Mouse (Mus musculus) embryonic facial prominence, embryonic 15.5 days (tissue): ENCODE measurements at regions not wholly inside any gene's neighbourhood (a gene's known extent, or its start where the extent isn't known, plus 50 kb on each side); places are given as distances from the start of the nearest gene placed in this dataset.
"Not testable (repeated sequence)": the region's sequence is repeated elsewhere in the genome, so short reads cannot be mapped to it uniquely, and the experiment has no call there.

Experiments used
- ATAC-seq: fragments of 200-750 bp; cut with Nextera tagmentation; 2 replicates; pipeline ENCODE4 v1.8.0; 2017; ENCODE audit warnings: low read depth, moderate TSS enrichment; ENCODE audit not compliant: insufficient number of reproducible peaks, low FRiP score, low TSS enrichment
- H3K27ac ChIP-seq: fragments of 300-500 bp; sonication (generic); replicated peaks from 2 replicates; pipeline ENCODE4 v1.5.1; 2015; ENCODE audit warnings: mild to moderate bottlenecking, inconsistent platforms
- H3K27me3 ChIP-seq: fragments of 300-500 bp; sonication (generic); 2 replicates; pipeline ENCODE4 v1.6.1; 2015; ENCODE audit warnings: inconsistent platforms
- H3K36me3 ChIP-seq: fragments of 300-500 bp; sonication (generic); 2 replicates; pipeline ENCODE4 v1.6.1; 2015; ENCODE audit warnings: mild to moderate bottlenecking, inconsistent platforms
- H3K4me1 ChIP-seq: fragments of 300-500 bp; sonication (generic); 2 replicates; pipeline ENCODE4 v1.6.1; 2015; ENCODE audit warnings: inconsistent platforms
- H3K4me2 ChIP-seq: fragments of 300-500 bp; sonication (generic); replicated peaks from 2 replicates; pipeline ENCODE4 v1.6.1; 2015; ENCODE audit warnings: mild to moderate bottlenecking, inconsistent platforms
- H3K4me3 ChIP-seq: fragments of 300-500 bp; sonication (generic); replicated peaks from 2 replicates; pipeline ENCODE4 v1.5.1; 2015; ENCODE audit warnings: mild to moderate bottlenecking, inconsistent platforms
- H3K9ac ChIP-seq: fragments of 300-500 bp; sonication (generic); 2 replicates; pipeline ENCODE4 v1.6.1; 2015; ENCODE audit warnings: inconsistent platforms
- H3K9me3 ChIP-seq: fragments of 300-500 bp; sonication (generic); replicated peaks from 2 replicates; pipeline ENCODE4 v1.6.1; 2016; ENCODE audit warnings: inconsistent platforms
- WGBS: fragments of 180-500 bp; shearing (Covaris S2); methylation state at CpG from one replicate; pipeline ENCODE4 v1.1.7; 2015; 5-methylcytosine and 5-hydroxymethylcytosine counted together

DNA sequence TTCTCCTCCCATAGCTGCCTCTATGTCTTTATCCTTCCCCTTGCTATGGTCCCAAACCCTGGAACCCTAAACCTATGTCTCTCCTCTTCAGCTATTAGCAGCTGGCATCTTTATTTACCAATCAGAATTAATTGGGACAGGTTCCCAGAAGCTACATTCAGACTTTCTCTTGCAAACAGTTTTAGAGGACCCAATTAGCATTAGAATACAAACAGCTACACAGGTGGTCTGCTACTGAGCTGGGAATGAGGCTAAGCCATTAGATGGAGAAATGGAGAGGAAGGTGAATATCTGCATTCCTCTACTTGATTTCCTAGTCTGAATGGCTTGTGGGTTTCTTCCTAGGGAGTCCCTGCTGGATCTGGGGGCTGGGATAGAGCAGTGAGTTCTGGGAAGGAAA is 611.9 kb downstream of the A830018L16Rik start:
- Histone ChIP-seq H3K9me3 (no peaks in the 10 kb centered on the region), H3K4me3 (no peak overlapping the region), H3K4me1 (no peaks in the 10 kb centered on the region), H3K36me3 (no peaks in the 10 kb centered on the region), H3K27me3 (no peaks in the 10 kb centered on the region), H3K9ac (no peak overlapping the region), H3K4me2 (no peak overlapping the region), H3K27ac (no peak overlapping the region)
- no peak for ATAC-seq

DNA sequence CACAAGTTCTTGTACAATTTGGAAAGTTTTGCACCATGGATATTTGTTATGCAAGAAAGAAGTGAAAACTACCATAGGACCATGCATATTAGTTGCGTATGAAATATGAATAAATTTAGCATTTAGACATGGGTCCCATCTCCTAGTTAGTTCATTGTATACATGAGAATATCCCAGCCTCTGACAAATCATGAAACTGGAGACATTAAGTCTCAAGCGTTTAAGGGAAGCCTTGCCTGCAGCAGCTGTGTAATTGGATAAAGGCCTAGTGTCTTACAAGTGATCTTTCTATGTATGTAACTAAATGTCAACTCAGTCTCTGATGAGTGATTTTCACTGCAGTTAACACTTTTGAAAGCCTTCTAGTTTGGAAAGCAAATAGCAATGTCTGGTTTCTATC is 613.5 kb downstream of the A830018L16Rik start:
- no peaks in the 10 kb centered on the region for H3K27me3 ChIP-seq
- no peaks in the 10 kb centered on the region for H3K36me3 ChIP-seq
- H3K4me1 ChIP-seq: no peaks in the 10 kb centered on the region
- no peak overlapping the region for H3K4me3 ChIP-seq
- 34% methylated on average over 2 of the region's 2 CpGs for WGBS
- ATAC-seq: no peak
- H3K27ac ChIP-seq: no peak overlapping the region
- no peaks in the 10 kb centered on the region for H3K9me3 ChIP-seq
- H3K9ac ChIP-seq: no peak overlapping the region
- no peak overlapping the region for H3K4me2 ChIP-seq

DNA sequence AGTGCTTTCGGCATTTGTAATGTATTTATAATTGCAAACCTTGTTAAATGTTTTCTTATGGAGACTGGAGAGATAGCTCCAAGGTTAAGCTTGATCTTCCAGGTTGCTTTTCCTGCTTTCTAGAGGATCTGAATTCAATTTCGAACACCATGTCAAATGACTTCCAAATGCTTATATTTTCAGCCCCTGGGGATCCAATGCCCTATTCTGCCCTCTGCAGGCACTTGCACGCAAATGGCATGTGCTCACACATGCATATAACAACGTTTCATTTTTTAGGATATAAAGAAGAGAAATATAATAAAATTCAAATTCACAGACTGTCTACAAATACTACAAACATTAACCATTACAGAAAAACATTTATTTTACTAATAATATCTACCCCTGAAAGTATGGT is 614.2 kb downstream of the A830018L16Rik start:
- ATAC-seq: no peak
- Histone ChIP-seq H3K4me3 (no peak overlapping the region), H3K27me3 (no peaks in the 10 kb centered on the region), H3K9ac (no peak overlapping the region), H3K36me3 (no peaks in the 10 kb centered on the region), H3K4me1 (no peaks in the 10 kb centered on the region), H3K4me2 (no peak overlapping the region), H3K27ac (no peak overlapping the region), H3K9me3 (no peaks in the 10 kb centered on the region)
- WGBS: 52% methylated on average over 4 of the region's 4 CpGs

DNA sequence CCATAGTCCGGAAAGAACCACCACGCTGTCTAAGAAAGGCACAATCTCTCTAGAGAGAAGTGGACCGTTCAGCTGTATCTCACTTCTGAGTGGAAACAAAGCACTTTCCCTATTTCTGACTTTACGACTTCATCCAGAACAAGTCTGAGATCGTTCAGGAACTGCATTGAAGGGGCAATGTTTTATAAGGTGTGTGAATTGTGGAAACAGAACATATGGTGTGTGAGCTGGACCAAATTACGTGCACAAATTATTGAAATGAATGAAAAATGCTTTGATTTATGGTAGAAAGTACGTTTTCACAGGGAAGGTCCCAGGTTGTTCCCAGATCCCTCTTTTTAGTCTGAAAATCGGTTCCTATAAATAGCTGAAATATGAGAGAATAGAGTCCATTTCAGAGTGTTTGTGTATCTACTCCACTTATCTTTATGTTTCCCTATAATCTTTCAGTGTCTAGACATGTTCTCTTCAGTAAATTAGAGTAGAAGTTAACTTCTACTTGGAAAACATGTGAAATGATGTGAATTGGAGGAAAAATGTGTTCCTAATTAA is 638.1 kb downstream of the A830018L16Rik start:
- no peaks in the 10 kb centered on the region for H3K36me3 ChIP-seq
- H3K9me3 ChIP-seq: no peaks in the 10 kb centered on the region
- no peak overlapping the region for H3K27ac ChIP-seq
- H3K9ac ChIP-seq: no peak overlapping the region
- no peak overlapping the region for H3K4me3 ChIP-seq
- no peaks in the 10 kb centered on the region for H3K4me1 ChIP-seq
- ATAC-seq: no peak
- WGBS: 51% methylated on average over 8 of the region's 8 CpGs
- H3K4me2 ChIP-seq: no peak overlapping the region
- H3K27me3 ChIP-seq: no peaks in the 10 kb centered on the region

DNA sequence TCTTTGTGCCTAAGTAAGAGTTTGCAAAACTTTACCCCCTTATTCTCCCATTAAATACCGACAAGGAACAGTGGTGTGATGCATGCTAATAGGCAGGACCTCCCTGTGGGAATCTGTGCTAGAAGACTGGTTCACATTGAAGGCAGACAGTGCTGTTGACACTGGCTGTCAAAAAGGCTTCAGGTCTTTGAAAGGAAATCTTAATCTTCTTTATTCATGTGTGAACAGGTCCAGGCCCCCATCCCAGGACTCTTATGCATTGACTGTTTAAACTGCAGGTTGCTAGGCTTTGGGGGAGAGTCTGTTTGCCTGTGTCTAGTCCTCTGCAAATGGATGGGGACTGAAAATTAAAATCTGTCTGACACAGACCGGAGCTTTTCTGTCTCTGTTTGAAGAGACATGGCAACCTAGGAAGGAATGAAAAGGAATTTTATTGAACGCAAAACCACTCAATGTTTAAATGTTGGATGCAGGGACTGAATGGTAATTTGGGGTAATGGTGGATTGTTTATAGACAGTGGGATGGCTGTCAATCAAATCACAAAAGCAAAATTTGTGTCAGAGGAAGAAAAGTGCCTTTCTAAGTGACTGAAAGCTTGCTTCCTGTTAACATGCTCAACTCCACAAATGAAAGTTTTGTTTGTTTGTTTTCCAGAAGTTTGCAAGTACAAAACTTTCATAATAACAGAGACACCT is 642.1 kb downstream of the A830018L16Rik start:
- 43% methylated on average over 3 of the region's 3 CpGs for WGBS
- no peak overlapping the region for H3K4me2 ChIP-seq
- no peaks in the 10 kb centered on the region for H3K4me1 ChIP-seq
- no peak overlapping the region for H3K9ac ChIP-seq
- H3K4me3 ChIP-seq: no peak overlapping the region
- ATAC-seq: no peak
- no peaks in the 10 kb centered on the region for H3K36me3 ChIP-seq
- H3K9me3 ChIP-seq: no peaks in the 10 kb centered on the region
- no peak overlapping the region for H3K27ac ChIP-seq
- no peaks in the 10 kb centered on the region for H3K27me3 ChIP-seq

DNA sequence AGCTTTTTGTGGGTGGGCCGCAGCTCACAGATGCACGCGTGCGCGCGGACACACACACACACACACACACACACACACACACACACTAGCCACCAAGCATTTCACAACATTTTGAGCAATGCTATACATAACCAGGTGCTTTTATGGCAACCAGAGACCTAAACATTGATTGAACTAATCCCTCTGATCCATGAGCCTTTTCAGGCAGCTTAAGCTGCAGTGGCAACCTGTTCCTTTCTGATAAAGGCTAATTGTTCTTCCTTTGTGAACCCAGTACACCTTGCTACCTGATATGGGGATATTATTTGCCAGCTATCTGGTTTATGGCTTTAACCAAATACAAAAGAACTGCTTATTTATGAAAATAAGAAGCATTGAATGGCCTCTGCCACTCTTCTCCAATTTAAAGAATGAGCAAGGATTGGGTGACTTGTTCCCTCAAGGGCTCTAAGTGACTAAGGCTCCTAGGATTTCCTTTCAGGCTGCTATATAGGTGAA is 651.2 kb downstream of the A830018L16Rik start:
- no peak overlapping the region for H3K9ac ChIP-seq
- H3K4me2 ChIP-seq: no peak overlapping the region
- H3K4me1 ChIP-seq: no peaks in the 10 kb centered on the region
- ATAC-seq: peak; percentile 39; the same call in 1 of the 2 replicates
- WGBS: 97% methylated on average over 6 of the region's 6 CpGs
- H3K27ac ChIP-seq: no peak overlapping the region
- no peaks in the 10 kb centered on the region for H3K36me3 ChIP-seq
- H3K27me3 ChIP-seq: no peaks in the 10 kb centered on the region
- H3K4me3 ChIP-seq: no peak overlapping the region
- no peaks in the 10 kb centered on the region for H3K9me3 ChIP-seq

DNA sequence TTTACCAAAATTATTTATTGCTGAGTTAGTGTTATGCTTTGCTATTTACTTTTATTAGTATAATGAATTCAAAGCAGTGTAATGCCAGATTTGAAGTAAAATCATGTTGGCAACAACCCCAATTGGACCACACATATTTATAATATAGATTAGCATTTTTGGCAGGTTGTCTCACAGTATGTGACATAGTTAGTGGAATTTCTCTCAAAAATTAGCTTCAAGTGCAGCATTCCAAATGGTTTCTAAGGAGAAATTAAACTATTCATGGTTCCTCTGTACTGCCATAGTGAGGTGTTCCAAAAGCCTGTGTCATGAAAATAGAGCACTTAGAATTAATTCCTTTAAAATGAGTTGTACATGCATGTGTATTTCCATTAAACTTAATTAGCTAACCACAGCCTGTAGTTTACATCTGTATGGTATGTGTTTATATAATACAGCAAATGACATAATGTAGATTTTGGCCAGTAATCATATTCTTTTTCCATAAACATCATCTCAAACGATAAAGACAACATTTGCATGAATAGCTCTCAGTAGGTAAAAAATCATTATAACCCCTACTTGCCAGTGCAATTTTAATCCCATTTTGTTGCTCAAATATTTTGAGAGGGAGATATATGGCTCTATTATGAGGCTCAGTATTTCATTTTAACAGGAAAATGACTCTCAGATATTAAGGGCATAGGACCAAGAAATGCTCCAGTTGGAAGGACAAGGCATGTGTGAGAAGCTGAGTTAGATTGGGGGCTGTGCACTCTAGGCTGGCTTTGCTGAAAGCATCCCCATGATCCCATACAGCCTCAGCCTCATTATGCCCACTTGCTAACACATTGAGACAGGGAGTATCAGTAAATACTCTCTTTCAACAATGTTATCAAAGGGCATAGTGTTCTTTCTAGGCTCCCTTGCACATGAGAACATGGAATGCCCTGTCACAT is 678.9 kb downstream of the A830018L16Rik start:
- H3K9ac ChIP-seq: no peak overlapping the region
- H3K36me3 ChIP-seq: no peaks in the 10 kb centered on the region
- no peak overlapping the region for H3K4me3 ChIP-seq
- H3K4me2 ChIP-seq: no peak overlapping the region
- H3K27ac ChIP-seq: no peak overlapping the region; the same call in 1 of the 2 replicates
- H3K9me3 ChIP-seq: no peaks in the 10 kb centered on the region
- no peaks in the 10 kb centered on the region for H3K27me3 ChIP-seq
- no peak; the same call in 1 of the 2 replicates for ATAC-seq
- H3K4me1 ChIP-seq: no peaks in the 10 kb centered on the region
- WGBS: 63% methylated on average over 1 of the region's 1 CpGs

DNA sequence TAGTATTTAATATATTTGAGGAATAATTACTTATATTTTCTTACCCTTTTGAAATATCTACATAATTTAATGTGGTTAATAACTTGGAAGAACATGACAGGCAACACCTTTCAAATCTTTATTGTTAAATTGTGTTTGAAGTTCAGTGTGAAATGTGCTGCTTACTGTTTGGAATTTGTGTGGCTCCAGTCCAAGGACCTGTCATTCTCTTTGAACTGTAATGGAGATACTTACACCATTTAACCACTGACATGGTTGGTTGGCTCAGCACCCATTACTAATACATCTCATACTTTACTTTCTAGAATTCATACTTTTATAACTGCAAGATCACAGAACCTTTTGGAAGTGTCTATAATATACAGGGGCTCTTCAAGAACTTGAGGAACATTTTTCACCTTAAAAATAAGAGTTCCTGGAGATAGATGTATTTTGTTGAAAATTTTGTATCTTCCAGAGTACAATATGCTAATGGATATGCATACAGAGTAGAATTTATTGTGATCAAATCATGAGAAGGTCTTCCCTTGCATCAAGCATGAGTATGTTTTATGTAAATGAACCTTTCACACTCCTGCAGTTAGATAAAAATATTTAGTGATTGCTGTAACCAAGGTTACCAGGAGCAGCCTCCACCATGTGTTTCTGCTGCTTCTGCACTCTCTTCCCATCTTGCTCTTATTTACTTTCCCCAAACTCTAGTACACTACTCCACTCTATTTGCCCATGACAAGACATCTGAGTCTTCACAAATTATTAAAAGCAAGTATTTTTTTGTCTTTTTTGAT is 701.3 kb downstream of the A830018L16Rik start:
- Histone ChIP-seq H3K9ac (no peak overlapping the region), H3K36me3 (no peaks in the 10 kb centered on the region), H3K4me1 (no peaks in the 10 kb centered on the region), H3K27me3 (no peaks in the 10 kb centered on the region), H3K4me2 (no peak overlapping the region), H3K27ac (no peak overlapping the region), H3K9me3 (no peaks in the 10 kb centered on the region), H3K4me3 (no peak overlapping the region)
- ATAC-seq: no peak

DNA sequence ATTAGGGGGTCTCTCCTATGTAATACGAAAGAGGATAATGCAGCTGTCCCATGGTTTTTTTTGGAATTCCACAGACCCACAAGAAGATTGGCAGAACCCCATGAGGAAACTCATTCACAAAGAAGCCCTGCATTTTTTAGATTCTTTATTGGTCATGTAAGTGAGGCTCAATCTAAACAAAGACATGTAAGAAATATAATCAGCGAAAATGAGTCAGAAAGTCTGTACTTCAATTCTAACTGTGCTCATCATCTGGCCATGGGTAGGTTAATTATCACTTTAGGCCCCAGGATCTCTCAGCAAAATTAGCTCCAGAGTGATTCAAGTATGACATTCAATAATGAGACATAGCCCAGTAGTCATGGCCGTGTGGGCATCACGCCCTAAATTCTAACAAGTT is 703.2 kb downstream of the A830018L16Rik start:
- H3K27ac ChIP-seq: no peak overlapping the region
- no peak overlapping the region for H3K9ac ChIP-seq
- no peaks in the 10 kb centered on the region for H3K4me1 ChIP-seq
- 62% methylated on average over 4 of the region's 4 CpGs for WGBS
- H3K27me3 ChIP-seq: no peaks in the 10 kb centered on the region
- no peak overlapping the region for H3K4me3 ChIP-seq
- no peaks in the 10 kb centered on the region for H3K36me3 ChIP-seq
- no peak overlapping the region for H3K4me2 ChIP-seq
- ATAC-seq: no peak
- H3K9me3 ChIP-seq: no peaks in the 10 kb centered on the region

DNA sequence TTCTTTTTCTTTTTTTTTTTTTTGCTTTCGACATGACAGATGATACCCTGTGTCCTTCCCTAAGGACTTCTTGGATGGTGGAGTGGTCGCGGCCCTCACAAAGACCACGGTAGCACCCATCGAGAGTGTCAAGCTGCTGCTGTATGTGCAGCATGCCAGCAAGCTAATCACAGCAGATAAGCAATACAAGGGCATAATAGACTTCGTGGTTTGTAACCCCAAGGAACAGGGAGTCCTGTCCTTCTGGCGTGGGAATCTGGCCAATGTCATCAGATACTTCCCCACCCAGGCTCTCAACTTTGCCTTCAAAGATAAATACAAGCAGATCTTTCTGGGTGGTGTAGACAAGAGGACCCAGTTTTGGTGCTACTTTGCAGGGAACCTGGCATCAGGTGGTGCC is 707.0 kb downstream of the A830018L16Rik start:
- no peak overlapping the region for H3K4me3 ChIP-seq
- no peak overlapping the region for H3K27ac ChIP-seq
- WGBS: 86% methylated on average over 7 of the region's 7 CpGs
- H3K27me3 ChIP-seq: no peaks in the 10 kb centered on the region
- no peaks in the 10 kb centered on the region for H3K36me3 ChIP-seq
- H3K4me2 ChIP-seq: no peak overlapping the region
- ATAC-seq: no peak
- no peak overlapping the region for H3K9ac ChIP-seq
- H3K4me1 ChIP-seq: no peaks in the 10 kb centered on the region
- no peaks in the 10 kb centered on the region for H3K9me3 ChIP-seq

DNA sequence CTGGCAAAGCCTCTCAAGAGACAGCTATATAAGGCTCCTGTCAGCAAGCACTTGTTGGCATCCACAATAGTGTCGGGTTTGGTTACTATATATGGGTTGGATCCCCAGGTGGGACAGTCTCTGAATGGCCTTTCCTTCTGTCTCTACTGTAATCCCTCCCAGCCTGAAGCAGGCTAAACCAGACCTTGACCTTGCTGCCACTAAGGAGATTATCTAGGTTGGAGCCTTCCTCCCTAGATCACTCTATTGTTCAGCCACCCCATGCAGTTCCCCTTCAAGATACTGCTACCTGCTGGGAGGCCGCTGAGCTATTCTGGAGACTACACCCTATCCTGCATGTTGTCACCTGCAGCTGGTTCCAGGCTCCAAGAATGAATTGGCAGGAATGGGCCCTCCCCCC is 712.7 kb downstream of the A830018L16Rik start:
- not testable (repeated sequence) for H3K27me3 ChIP-seq, ATAC-seq, H3K36me3 ChIP-seq, H3K9ac ChIP-seq, H3K4me1 ChIP-seq, H3K4me3 ChIP-seq, H3K9me3 ChIP-seq, H3K4me2 ChIP-seq, H3K27ac ChIP-seq
- WGBS: 29% methylated on average over 2 of the region's 2 CpGs
